Comparison of ENCODE assay signal across 22 mouse cellular contexts in the genomic region with DNA sequence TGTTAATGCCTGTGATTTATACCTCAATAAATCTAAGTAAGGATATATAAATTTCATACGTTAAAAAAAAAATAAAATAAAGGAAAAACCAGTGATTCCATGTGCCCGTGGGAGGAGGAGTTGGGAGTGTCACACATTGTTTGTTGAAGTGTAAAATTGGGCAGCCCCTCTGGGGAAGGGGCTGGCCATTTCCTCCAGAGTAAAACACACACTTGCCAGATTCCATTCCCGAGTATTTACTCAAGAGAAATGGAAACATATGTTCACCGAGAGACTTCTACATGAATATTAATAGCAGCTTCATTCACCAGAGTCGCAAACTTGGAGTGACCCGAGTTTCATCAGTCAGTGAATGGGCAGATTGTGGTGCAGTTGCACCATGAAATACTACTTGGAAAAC.
A peak's percentile ranks its signal among the peaks of the same experiment; 100 is the strongest.
DNase-seq lines count a peak whose midpoint lies in the region; ATAC-seq and TF ChIP-seq lines count a peak whose summit lies in the region.
"Had no signal": no experiment of that assay in that cellular context is flagged by ENCODE, and none has a peak within 500 bp of the region (broad histone marks: within the 10 kb centered on the region; RNA-seq: fewer than 3 reads in every experiment).

No protein-coding gene starts in this region.

- H3K9ac ChIP-seq in forebrain, postnatal 0 days: no peak overlapping the region
- H3K9ac ChIP-seq in embryonic facial prominence, embryonic 14.5 days (ENCODE audit: low read depth, low read length): no peak overlapping the region
- H3K9ac ChIP-seq: embryonic facial prominence, embryonic 15.5 days; forebrain, embryonic 13.5 days; hindbrain, embryonic 12.5 days; hindbrain, embryonic 15.5 days had no signal

- peaks cover 37% of the 10 kb centered on the region for H3K4me1 ChIP-seq in forebrain, embryonic 10.5 days
- 0 out of 2 replicates have a peak, but pooled peaks cover 3% of the 10 kb centered on the region for H3K4me1 ChIP-seq in forebrain, postnatal 0 days (ENCODE audit: insufficient read depth)
- peaks cover 46% of the 10 kb centered on the region for H3K4me1 ChIP-seq in embryonic facial prominence, embryonic 10.5 days
- H3K4me1 ChIP-seq in embryonic facial prominence, embryonic 14.5 days (ENCODE audit: control insufficient read depth, insufficient read depth, low read length): peaks cover 18% of the 10 kb centered on the region
- H3K4me1 ChIP-seq: embryonic facial prominence, embryonic 15.5 days had no signal

- H3K36me3 ChIP-seq in forebrain, embryonic 10.5 days (replicated peaks): no peaks in the 10 kb centered on the region
- H3K36me3 ChIP-seq in forebrain, postnatal 0 days (ENCODE audit: insufficient read depth): no peaks in the 10 kb centered on the region
- no peaks in the 10 kb centered on the region for H3K36me3 ChIP-seq in embryonic facial prominence, embryonic 10.5 days (replicated peaks)
- no peaks in the 10 kb centered on the region for H3K36me3 ChIP-seq in embryonic facial prominence, embryonic 14.5 days (ENCODE audit: control insufficient read depth, insufficient read depth, low read length)
- H3K36me3 ChIP-seq: embryonic facial prominence, embryonic 15.5 days; G1E; hindbrain, embryonic 12.5 days; hindbrain, embryonic 15.5 days had no signal

- 64% methylated on average over 6 of the region's 6 CpGs for WGBS in forebrain, embryonic 10.5 days
- WGBS in forebrain, postnatal 0 days: 28% methylated on average over 6 of the region's 6 CpGs
- 49% methylated on average over 6 of the region's 6 CpGs for WGBS in embryonic facial prominence, embryonic 10.5 days
- WGBS in embryonic facial prominence, embryonic 14.5 days: 19% methylated on average over 6 of the region's 6 CpGs

- DNase-seq in forebrain, embryonic 10.5 days (ENCODE audit: extremely low spot score, low spot score): no peak
- no peak for DNase-seq in forebrain, postnatal 0 days
- peak; percentile 28 for DNase-seq in NIH3T3 (ENCODE audit: low read depth)
- no peak for DNase-seq in embryonic facial prominence, embryonic 10.5 days (ENCODE audit: low spot score)
- peak; percentile 82 for DNase-seq in embryonic facial prominence, embryonic 14.5 days (ENCODE audit: low spot score)
- DNase-seq in B cell, adult 2 months: no peak
- DNase-seq in testis, postnatal 10 days (ENCODE audit: low spot score): no peak
- DNase-seq: adrenal gland, adult 8-10 months; adrenal gland, postnatal 25 days; cerebellum, adult 18-20 months; cerebellum, adult 9-10 months; cerebellum, postnatal 14 days; gastrocnemius, postnatal 14 days; heart, adult 11 months had no signal

- no peaks in the 10 kb centered on the region for H3K9me3 ChIP-seq in forebrain, embryonic 10.5 days
- H3K9me3 ChIP-seq in forebrain, postnatal 0 days (ENCODE audit: low read length): no peaks in the 10 kb centered on the region
- H3K9me3 ChIP-seq in embryonic facial prominence, embryonic 10.5 days: no peaks in the 10 kb centered on the region
- H3K9me3 ChIP-seq in embryonic facial prominence, embryonic 14.5 days (ENCODE audit: control insufficient read depth, low read length): no peaks in the 10 kb centered on the region
- H3K9me3 ChIP-seq: embryonic facial prominence, embryonic 15.5 days; forebrain, embryonic 13.5 days; G1E; hindbrain, embryonic 12.5 days; hindbrain, embryonic 15.5 days had no signal

- peaks cover 27% of the 10 kb centered on the region for H3K27me3 ChIP-seq in forebrain, embryonic 10.5 days (ENCODE audit: poor library complexity, severe bottlenecking)
- no peaks in the 10 kb centered on the region for H3K27me3 ChIP-seq in forebrain, postnatal 0 days (ENCODE audit: insufficient read depth, low read length)
- peaks cover 15% of the 10 kb centered on the region for H3K27me3 ChIP-seq in embryonic facial prominence, embryonic 10.5 days (replicated peaks; ENCODE audit: low read depth, poor library complexity, severe bottlenecking)
- no peaks in the 10 kb centered on the region for H3K27me3 ChIP-seq in embryonic facial prominence, embryonic 14.5 days (replicated peaks; ENCODE audit: control insufficient read depth, insufficient read depth, low read length)
- H3K27me3 ChIP-seq: CH12.LX; forebrain, embryonic 13.5 days; hindbrain, embryonic 15.5 days had no signal

- ATAC-seq in forebrain, postnatal 0 days: no peak
- ATAC-seq in embryonic facial prominence, embryonic 14.5 days (ENCODE audit: low read depth): no peak
- ATAC-seq: forebrain, embryonic 13.5 days; intestine, postnatal 0 days had no signal

- no peak for TF ChIP-seq CTCF in forebrain, postnatal 0 days (IDR thresholded peaks at IDR 0.05; ENCODE audit: low read depth)

- H3K4me3 ChIP-seq in forebrain, embryonic 10.5 days: no peak overlapping the region
- H3K4me3 ChIP-seq in forebrain, postnatal 0 days (ENCODE audit: low read depth, low read length): no peak overlapping the region
- no peak overlapping the region for H3K4me3 ChIP-seq in embryonic facial prominence, embryonic 10.5 days
- no peak overlapping the region for H3K4me3 ChIP-seq in embryonic facial prominence, embryonic 14.5 days (ENCODE audit: low read depth, low read length)
- H3K4me3 ChIP-seq: embryonic facial prominence, embryonic 15.5 days; forebrain, embryonic 13.5 days; hindbrain, embryonic 12.5 days; hindbrain, embryonic 15.5 days had no signal

- H3K4me2 ChIP-seq in forebrain, postnatal 0 days (ENCODE audit: low read depth): no peak overlapping the region
- H3K4me2 ChIP-seq in embryonic facial prominence, embryonic 14.5 days (ENCODE audit: low read depth, low read length): no peak overlapping the region
- H3K4me2 ChIP-seq: embryonic facial prominence, embryonic 15.5 days; forebrain, embryonic 13.5 days; heart, embryonic 11.5 days; hindbrain, embryonic 12.5 days; hindbrain, embryonic 15.5 days had no signal

- 0 out of 2 replicates have a peak overlapping the region, but pooled peaks have one; percentile 8 for H3K27ac ChIP-seq in forebrain, embryonic 10.5 days
- H3K27ac ChIP-seq in forebrain, postnatal 0 days (ENCODE audit: low read depth, low read length): no peak overlapping the region
- peak overlapping the region; percentile 72; the same call in 1 of the 2 replicates for H3K27ac ChIP-seq in embryonic facial prominence, embryonic 10.5 days (replicated peaks)
- no peak overlapping the region for H3K27ac ChIP-seq in embryonic facial prominence, embryonic 14.5 days (replicated peaks; ENCODE audit: low read depth, low read length)
- H3K27ac ChIP-seq: embryonic facial prominence, embryonic 15.5 days; forebrain, embryonic 13.5 days; hindbrain, embryonic 12.5 days; hindbrain, embryonic 15.5 days had no signal

Comparison
In these comparisons a context has a peak if more than half of its experiments do, and no peak if none do; other contexts are left out.
1. DNase-seq: peak in NIH3T3 (single experiment) and embryonic facial prominence, embryonic 14.5 days (single experiment); none in forebrain, embryonic 10.5 days (single experiment), forebrain, postnatal 0 days (single experiment), embryonic facial prominence, embryonic 10.5 days (single experiment), B cell, adult 2 months (0 of 2) and testis, postnatal 10 days (single experiment).
2. H3K27ac ChIP-seq: peak in forebrain, embryonic 10.5 days (single experiment) and embryonic facial prominence, embryonic 10.5 days (single experiment); none in forebrain, postnatal 0 days (single experiment) and embryonic facial prominence, embryonic 14.5 days (single experiment).